Mouse (Mus musculus) cerebellum, adult 9-11 months (tissue): ENCODE data around the gene Susd3.

ENCODE experiments used
- DNase-seq: peaks from one replicate; pipeline ENCODE4 v3.0.0; 2022

Gene Susd3

DNA sequence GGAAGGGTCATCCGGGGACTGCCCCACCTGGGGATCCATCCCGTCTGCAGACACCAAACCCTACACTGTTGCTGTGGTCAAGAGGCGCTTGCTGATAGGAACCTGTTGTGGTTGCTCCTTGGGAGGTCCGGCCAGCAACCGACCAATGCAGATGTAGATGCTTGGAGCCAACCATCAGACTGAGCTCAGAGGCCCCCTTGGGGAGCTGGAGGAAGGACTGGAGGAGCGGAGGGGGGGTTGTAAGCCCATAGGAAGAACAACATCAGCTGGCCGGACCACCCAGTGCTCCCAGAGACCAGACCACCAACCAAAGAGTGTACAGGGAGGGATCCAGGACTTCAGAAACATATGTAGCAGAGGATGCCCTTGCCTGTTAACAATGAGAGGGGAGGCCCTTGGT, 39.2 kb downstream of the Susd3 start:
- DNase-seq: no peak

DNA sequence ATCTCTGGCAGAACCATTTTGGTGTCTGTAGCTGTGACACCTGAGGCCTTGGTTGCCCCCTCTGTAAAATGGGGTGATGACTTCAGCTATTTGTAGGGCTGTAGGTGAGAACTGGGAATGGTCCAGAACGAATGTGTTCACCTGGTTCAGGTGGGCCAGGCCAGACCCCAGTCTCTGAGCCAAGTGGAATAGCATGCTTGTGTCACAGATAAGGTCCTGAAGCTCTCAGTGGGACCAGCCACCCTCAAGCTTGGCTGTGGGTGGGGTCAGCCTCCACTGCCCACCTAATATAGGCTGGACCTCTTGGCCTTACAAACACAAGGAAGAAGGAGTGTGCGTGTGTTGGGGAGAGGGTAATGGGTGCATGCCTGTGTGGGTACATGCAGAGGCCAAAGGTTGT, 42.2 kb downstream of the Susd3 start:
- DNase-seq: no peak

DNA sequence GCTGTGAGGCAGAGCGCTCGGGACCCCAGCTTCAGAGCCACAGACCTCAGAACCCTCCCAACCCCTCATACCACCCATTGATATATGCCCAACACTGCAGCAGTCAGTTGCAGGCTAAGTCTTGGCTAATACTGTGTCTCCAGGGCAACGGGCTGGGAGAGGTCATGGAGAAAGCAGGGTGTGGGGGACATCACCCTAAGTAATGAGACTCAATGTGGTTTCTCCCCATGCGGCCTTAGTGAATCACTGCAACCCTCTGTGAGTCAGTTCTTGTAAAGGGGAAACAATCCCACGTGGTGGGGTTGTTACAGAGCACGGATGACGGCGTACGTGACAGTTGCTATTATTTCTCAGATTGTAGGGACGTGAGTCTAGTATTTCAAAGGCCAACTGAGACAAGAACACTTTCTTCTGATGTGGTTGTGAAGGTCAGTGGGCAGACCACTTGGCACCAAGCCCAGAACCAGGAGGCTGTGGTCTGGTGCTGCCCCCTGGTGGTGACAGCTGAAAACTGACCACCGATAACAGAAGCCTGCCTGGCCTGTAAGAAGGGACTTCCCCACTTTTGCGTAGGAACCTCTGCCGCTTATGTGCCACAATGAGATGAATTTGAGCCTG, 43.0 kb downstream of the Susd3 start:
- DNase-seq: peak; percentile 78

DNA sequence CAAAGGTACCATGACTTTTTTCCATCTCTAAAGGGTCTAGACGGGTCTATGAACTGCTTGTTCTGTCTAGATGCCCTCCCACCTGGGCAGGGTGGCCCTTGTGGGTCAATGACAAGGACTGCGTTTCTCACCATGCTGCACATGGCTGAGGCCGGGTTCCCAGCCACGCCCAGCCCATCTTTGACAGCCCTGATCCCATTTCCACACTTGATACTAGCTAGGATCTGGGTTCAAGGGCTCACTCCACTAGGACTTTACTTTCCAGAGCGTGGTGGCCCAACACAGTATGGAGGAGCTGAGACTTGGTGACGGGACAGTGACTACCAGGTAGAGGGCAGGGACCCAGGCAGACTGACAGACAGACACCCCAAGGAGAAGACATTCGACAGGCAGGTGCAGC, 46.0 kb downstream of the Susd3 start:
- DNase-seq: no peak

DNA sequence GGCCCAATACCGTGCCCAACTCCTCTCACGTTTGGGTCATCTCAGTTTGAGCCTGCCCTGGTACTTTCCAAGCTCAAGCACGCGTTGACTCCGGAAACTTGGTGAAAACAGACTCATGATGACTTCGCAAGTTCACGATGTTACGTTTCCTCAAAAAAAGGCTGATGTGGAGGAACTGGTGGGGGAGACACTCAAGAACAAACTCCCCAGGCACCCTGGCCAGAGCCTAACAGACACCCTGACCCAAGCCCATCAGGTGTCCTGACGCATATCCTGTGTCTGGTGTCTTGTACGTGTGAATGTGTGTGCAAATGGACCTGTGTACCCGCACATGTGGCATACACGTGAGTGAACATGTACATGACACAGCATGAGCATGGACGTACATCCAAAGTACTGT, 47.8 kb downstream of the Susd3 start:
- DNase-seq: no peak

DNA sequence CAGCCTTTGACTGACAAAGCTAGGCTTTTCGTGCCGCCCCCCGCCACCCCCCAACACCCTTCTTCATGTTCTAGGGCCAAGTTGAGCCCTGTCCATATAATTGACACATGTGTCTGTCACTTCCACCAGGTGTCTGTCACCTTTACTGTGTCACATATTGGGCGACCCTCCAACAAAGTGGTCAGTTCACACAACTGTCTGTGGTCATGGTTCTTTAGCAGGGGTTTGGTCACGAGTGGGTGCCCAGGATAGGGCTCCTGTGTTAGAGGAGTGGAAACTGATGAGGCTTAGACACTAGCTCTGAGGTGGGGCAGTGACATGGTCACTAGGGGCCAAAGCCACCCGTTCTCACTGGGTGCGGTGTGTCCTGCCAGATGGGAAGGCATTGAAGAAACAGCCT, 48.6 kb downstream of the Susd3 start:
- DNase-seq: no peak

DNA sequence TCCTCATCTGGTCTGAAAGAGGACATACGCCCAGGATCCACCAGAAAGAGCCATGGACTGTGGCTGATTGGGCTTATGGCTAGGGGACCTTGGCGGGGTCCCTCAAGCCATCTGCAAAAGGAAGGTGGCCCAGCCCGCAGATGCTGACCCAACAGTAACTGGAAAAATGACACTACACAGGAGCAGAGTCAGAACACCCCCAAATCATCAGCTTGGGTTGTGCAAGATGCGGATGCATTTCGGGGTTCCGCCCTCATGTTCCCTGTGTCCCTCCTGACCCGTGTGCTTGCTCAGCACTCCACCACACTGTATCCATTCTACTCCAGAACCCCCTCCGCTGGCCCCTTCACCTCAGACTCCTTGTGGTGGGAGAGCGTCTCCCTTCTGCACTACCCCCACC, 49.8 kb downstream of the Susd3 start:
- no peak for DNase-seq

DNA sequence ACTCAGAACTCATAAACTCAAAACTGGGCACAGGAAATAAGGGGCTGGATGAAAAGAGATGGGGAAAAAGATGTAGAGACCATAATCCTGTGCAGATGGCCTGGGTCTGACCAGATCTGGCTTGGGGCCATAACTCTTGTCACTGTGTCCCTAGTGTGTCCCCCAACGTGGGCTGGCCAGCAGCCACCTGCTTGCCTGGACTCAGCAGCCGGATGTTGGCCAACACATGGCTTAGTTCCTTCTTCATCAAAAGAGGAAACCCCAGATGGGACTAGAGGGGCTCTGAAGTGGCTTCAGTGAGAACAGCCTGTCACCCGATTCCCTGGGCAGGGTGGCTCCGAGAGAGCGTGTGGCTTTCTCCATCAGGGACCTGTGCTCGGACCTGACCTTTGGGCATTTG, 51.7 kb downstream of the Susd3 start:
- DNase-seq: peak; percentile 29

DNA sequence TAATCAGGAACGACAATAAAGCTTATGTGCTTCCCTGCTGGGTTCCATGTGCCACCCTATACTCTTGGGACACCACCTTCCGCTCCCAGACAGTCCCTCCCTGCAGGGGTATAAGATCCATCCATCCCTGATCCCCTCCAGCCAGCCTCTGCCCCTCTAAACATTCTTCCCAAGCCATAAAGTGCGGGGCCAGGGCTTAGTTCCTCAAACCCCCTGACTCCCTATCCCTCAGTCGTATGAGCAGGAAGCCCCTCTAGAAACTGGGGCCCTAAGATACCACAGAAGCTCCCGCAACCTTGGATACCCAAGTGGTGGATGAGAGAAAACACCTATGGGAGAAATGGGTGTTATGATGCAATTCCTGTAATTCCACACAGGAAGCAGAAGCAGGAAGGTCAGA, 52.3 kb downstream of the Susd3 start:
- DNase-seq: no peak

DNA sequence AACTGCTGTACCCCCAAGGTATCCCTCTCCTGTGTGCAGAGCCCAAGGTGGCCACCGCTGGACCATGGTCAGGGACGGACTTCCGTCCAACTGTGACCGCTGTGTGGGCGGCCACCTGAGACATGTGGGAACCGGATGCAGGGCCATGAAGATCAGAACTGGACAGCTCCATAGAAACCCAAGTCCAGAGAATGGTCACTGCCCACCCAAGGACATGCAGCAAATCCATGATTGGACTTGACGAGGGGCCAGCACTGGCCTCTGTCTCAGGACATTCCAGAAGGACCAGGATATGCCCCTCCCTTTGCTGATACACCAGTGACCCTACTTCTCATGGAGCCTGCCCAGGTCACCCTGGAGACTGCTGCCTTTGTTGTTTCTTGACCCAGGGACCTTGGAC, 52.9 kb downstream of the Susd3 start:
- no peak for DNase-seq

DNA sequence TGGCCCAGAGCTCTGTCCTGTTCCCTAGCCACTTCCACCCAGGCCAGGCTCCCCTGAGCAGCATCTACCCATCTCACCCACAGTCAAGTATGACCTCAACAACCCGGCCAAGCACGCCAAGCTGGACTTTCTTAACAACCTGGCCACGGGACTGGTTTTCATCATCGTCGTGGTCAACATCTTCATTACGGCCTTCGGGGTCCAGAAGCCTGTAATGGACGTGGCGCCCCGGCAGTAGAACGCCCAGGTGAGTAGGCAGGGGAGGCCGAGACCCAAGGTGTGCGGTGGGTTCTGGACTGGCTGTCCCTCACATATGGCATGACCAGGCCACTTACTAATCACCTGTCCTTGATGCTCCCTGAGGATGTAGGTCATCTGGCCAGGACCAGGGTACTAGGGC, 53.7 kb downstream of the Susd3 start:
- DNase-seq: no peak

DNA sequence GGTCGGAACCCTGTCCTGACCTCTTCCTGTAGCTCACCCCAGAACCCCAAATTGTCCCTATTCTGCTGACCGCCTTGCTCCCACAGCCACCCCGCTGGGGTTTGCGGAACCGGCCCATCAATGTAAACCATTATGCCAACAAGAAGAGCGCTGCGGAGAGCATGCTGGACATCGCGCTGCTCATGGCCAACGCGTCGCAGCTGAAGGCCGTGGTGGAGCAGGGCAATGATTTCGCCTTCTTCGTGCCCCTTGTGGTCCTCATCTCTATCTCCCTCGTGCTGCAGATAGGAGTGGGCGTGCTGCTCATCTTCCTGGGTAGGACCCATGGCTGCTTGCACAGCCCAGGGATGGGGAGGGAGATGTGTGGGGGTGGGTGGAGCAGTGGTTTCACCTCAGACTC, 54.9 kb downstream of the Susd3 start:
- DNase-seq: no peak

DNA sequence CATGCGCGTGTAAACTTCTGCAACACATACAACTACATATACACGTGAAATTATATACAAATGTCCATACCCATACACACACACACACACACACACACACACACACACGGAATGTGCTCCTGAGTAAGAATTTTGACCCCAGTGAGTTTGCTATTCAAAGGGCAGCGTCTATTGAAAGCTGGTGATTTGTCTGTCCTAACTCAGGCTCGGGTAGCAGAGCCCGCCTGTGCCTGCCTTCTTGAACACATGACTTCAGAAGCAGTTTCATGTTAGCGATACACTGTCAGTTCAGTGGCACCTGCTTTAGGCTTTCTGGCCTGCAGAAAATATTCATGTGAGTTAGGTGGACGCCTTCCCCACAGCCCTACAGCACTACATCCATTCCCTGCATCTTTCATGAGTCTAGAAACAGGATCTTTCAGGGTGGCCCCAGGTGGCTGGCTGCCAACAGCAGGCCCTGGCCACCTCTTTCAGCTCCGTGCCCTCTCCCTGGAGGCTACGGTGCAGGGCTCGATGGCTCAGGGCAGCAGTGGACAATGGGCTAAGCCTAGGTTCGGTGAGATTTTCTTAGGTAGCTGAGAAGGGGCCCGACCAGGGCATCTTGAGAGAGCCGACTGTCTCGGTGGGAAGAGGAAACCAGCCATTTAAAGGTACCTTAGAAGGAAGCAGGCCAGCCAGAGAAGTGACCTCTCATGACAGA, 56.2 kb downstream of the Susd3 start:
- DNase-seq: no peak

DNA sequence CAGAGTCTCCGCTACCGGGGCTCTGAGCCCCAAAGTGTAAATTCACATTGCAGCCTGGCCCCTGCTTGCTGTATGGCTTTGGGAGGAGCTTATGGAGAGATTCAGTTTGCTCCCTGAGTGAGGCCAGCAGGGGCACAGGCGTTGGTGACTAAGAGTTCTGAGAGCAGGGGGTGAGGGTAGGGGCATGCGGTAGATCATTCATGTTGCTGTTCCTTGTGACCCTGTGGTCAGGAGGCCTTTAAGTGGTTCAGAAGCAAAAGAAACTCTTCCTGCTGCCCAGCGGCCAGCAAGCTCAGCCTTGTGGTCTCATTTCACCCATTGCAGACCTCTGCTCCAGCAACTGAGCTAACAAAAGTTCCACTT, 56.9 kb downstream of the Susd3 start:
- DNase-seq: no peak

DNA sequence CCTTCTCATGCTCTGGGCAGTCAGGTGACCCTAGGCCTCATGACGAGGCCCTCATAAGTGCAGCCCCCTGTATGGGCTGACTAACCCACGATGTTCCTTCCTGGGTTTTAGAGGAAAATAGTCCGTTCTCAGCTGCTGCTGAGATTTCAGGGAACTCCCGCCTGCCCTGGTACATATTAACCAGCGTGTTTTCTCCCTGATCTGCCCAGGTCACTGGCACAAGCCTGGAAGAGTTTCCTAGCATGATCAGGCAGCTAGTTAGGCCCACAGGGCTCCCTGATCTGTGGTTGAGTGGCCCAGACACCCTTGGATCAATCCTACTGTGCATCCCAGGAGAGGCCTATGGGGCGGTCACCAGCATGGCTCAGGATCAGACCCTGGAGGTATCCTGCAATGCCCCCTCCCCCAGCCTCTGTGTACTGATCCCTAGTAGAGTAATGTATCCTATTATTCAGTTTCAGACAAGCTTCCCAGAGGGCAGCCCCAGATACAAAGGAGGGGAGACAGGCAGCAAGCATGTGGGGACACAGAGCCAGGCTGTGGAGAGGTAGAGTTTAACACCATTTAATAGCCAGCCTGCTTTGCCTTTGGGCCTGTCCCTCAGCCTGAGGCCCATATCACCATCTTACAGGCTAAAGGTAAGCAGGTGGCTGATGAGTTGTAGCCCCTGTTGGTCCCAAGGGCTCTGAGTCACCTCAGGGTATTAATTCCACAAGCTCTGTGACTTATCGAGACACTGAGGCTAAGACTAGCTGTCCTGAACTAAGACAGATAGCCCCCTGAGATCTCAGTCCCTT, 57.4 kb downstream of the Susd3 start:
- DNase-seq: no peak

DNA sequence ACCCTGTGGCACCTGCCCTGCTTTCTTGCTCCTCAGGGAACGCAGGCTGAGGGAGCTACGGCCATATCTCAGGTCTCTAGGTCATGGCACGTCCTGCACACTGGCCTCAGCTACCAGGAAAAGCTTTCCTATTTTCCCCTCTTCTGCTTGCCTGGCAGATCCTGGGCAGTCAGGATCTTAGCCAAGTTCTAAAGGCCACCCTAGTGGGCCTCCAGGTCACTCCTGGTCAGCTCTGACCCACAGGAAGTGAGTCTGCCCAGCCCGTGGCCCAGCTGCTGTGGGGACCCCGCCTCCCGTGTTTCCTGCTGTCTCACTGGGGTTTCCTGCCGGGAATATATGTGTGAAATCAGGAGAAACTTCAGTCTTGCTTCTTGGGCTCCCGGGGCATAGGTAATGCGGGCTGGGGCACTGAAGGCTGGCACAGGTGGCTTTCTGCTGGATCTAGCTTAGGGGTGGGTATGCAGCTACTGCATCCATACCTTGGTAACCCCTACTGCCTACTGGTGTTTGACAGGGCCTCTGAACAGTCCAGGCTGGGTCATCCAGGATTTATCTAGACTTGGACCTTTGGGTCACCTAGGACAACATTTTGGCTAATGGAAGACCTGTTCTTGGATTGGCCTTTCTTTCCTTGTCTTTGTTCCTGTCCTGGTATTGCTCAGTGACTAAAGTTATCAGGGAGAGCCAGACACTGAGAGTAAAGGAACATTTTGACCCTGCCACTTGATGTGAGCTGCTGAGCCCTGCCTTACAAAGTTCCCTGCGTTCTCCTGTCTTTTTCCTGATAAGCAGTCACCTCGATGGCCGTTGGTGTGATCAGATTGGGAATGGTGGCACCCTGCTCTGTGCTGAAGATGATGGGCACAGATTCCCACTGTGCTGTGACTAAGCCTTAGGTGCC, 58.3 kb downstream of the Susd3 start:
- no peak for DNase-seq

DNA sequence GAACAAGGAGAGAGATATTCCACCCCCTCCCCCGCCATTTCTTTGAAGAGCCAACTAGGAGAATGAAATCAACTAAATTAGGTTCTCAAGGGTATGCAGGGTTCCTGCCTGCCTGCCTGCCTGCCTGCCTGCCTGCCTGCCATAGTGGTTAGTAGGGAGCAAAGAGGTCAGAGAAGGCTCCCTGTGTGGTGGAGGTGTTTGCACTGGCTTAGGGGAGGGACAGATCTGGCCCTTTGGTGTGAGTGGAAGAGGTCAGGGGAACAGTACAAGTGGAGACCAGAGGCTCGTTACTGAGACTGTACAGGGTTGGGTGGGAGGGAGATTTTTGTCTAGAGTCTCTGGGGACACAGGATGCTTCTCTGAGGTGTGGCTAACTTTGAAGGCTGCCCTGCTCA, 59.5 kb downstream of the Susd3 start:
- DNase-seq: no peak

DNA sequence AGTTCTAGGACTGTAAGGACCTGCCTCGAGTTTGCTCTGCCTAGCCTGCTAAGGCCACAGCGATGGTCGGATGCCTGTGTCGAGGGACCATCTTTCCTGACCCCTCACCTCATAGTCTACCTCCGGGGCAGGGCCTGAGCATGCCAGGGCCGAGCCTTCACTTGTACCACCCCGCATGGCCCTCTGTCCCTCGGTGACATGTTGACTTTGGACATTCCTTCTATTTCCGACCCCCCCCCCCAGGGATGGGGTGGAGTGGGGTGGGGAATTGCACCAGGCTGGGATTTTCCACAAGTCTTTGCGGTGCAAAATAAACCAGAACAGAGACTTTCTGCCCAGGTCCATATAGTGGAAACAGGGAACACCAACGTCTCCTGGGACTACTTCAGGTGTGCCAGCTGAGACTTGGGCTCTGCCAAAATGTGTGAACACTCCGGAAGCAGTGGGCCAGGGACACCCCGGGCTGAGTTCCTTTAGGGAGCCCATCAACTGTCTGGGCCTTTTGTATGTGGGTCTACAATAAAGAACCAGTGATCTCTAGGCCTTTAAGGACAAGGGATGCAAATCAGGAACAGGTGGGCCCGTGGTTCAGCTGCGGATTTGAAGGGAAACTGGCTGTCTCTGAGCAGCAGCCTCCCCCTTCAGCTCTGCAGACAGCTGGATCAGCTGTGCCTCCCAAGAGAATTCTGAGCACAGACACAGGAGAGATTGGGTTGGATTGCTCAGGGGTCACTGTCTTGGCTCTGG, 60.1 kb downstream of the Susd3 start:
- DNase-seq: peak; percentile 63

DNA sequence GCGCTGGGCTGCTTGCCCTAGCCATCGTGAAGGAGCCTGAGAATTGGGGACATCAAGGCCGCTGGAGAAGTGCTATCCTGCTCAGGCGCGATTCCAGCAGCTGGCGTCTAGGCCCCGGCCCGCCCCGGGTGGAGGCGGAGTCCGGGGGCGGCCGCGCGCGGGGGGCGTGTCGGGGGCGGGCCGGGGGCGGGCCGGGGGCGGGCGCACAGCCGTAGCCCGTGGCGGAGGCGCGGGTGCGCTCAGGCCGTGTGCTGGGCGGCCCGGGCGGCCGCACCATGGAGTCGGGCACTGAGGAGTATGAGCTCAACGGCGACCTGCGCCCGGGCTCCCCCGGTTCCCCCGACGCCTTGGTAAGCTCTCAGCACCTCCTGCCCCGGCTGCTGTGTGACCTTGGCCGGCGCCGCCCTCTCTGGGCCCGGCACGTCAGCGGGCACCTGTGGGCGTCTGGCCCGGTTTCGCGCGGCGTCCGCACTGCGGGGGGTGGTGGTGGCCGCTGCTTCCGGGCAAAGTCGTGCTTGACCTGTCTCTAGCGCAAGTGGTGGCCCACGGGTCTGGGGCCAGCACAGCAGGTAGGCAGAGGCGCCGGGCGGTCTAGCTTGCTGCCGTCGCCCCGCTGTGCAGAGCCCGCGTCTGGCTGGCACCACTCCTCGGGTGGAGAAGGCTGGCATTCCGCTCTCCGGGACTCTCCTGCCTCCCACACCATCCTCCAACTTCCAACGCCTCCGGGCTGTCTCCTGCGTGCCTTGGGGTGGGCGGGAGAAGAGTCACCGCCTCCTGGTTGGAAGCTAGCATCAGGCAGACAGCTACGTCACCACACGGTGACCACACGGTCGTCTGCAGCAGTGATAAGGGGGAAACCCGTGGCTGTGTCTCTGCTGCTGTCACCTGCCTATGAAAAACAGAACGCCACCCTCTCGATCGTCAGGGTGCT, 61.0 kb downstream of the Susd3 start, which contains the start of gene Ninj1:
Gene Ninj1, plus strand, starts transcription at position 198 of the 931 bp plus-strand sequence.
- peak; percentile 87 for DNase-seq

DNA sequence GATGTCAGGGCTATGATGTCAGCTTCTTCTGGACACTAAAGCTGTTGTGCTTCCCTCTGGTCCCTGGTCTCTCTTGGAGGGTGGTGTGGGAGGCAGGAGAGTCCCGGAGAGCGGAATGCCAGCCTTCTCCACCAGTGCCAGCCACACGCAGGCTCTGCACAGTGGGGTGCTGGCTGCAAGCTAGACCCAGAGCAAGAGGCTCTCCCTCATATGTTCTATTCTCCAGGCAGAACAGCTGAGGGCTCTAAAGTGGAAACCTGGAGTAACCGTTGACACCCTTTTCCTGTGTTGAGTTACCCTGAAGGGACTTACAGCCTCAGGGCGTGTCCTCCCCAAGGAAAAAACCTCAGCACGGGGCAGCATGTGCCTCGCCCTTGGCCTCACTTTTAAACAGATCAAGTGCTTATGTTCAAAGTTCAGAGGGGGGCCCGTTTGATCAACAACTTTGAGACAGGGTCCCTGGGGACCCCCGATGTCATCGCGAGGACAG, 61.7 kb downstream of the Susd3 start:
- DNase-seq: no peak

DNA sequence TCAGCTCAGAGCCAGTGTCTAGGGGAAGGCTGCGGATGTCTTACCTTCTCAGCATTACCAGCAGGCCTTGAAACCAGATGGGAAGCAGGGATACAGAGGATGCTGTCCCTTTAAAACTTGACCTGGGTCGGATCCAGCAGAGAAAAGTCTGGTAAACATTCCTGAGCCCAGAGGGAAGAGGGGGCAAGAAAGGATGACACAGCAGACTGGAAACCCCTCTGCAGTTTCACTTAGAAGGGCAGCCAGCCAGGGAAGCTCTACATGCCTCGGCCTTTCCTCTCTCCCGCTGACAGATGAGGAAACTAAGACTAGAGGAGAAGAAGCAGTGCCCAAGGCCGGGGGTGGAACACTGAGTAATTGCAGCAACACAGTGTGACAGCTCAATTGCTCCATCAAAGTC, 64.9 kb downstream of the Susd3 start:
- no peak for DNase-seq
